Comparison of ENCODE assay signal across 26 mouse cellular contexts in genomic region chr6:57514035-57514374, GRCm38 (mm10). TPM values are rescaled to one million over a fixed set of nuclear protein-coding genes. Genes with fewer than 3 reads are reported as not detected.
DNase-seq lines count a peak whose midpoint lies in the region; ATAC-seq lines count a peak whose summit lies in the region.
"Had no signal": no experiment of that assay in that cellular context is flagged by ENCODE, and none has a peak within 500 bp of the region (broad histone marks: within the 10 kb centered on the region; RNA-seq: fewer than 3 reads in every experiment).

No protein-coding gene starts in this region.

- H3K9ac ChIP-seq in heart, embryonic 12.5 days = no peak overlapping the region
- H3K9ac ChIP-seq in liver, embryonic 13.5 days = no peak overlapping the region
- H3K9ac ChIP-seq in liver, embryonic 16.5 days (ENCODE audit: low read depth, low read length) = no peak overlapping the region
- H3K9ac ChIP-seq: embryonic facial prominence, embryonic 13.5 days; forebrain, embryonic 12.5 days; forebrain, embryonic 15.5 days; heart, embryonic 15.5 days; hindbrain, embryonic 13.5 days had no signal

- ATAC-seq in heart, embryonic 12.5 days (ENCODE audit: insufficient number of reproducible peaks, low FRiP score) = no peak
- ATAC-seq in liver, embryonic 13.5 days (ENCODE audit: low read depth) = peak; percentile 71
- ATAC-seq in liver, embryonic 16.5 days (ENCODE audit: low read depth) = peak; percentile 83
- ATAC-seq in frontal cortex, adult (ENCODE audit: low TSS enrichment) = no peak
- no peak for ATAC-seq in monocyte, adult 5-6 weeks (replicated peaks; ENCODE audit: insufficient number of reproducible peaks, low FRiP score, low TSS enrichment, poor library complexity, severe bottlenecking)
- ATAC-seq: activated CD4-positive, CD25-positive, alpha-beta regulatory T cell, adult 4 months; forebrain, embryonic 15.5 days; hindbrain, embryonic 16.5 days had no signal

- H3K9me3 ChIP-seq in heart, embryonic 12.5 days (replicated peaks) = no peaks in the 10 kb centered on the region
- H3K9me3 ChIP-seq in liver, embryonic 13.5 days (replicated peaks) = no peaks in the 10 kb centered on the region
- H3K9me3 ChIP-seq in liver, embryonic 16.5 days (replicated peaks; ENCODE audit: control insufficient read depth, low read length) = no peaks in the 10 kb centered on the region
- H3K9me3 ChIP-seq: embryonic facial prominence, embryonic 13.5 days; forebrain, embryonic 12.5 days; forebrain, embryonic 15.5 days; heart, embryonic 15.5 days; hindbrain, embryonic 10.5 days; hindbrain, embryonic 13.5 days had no signal

- H3K36me3 ChIP-seq in heart, embryonic 12.5 days = peaks cover 41% of the 10 kb centered on the region
- H3K36me3 ChIP-seq in liver, embryonic 13.5 days = no peaks in the 10 kb centered on the region
- H3K36me3 ChIP-seq in liver, embryonic 16.5 days (ENCODE audit: control insufficient read depth, insufficient read depth) = no peaks in the 10 kb centered on the region

- DNase-seq in heart, adult 11 months = peak; percentile 35
- no peak for DNase-seq in liver, embryonic 13.5 days
- DNase-seq in kidney, postnatal 36 days = no peak
- DNase-seq: adrenal gland, adult 8-10 months; adrenal gland, postnatal 25 days; cerebellum, adult 18-20 months; cerebellum, adult 9-10 months; cerebellum, postnatal 14 days; gastrocnemius, postnatal 10 days; gastrocnemius, postnatal 36 days; heart, postnatal 10 days; heart, postnatal 36 days had no signal

- H3K4me2 ChIP-seq in heart, embryonic 12.5 days = no peak overlapping the region
- no peak overlapping the region for H3K4me2 ChIP-seq in liver, embryonic 13.5 days
- H3K4me2 ChIP-seq in liver, embryonic 16.5 days (ENCODE audit: low read depth, low read length) = peak overlapping the region; percentile 20; the same call in 1 of the 2 replicates
- H3K4me2 ChIP-seq: embryonic facial prominence, embryonic 13.5 days; forebrain, embryonic 12.5 days; forebrain, embryonic 15.5 days; heart, embryonic 11.5 days; heart, embryonic 15.5 days; hindbrain, embryonic 13.5 days had no signal

- 69% methylated on average over 4 of the region's 4 CpGs for WGBS in heart, embryonic 12.5 days
- 58% methylated on average over 4 of the region's 4 CpGs for WGBS in liver, embryonic 13.5 days (ENCODE audit: insufficient replicate concordance)
- WGBS in liver, embryonic 16.5 days (ENCODE audit: insufficient replicate concordance) = 50% methylated on average over 4 of the region's 4 CpGs

- no peak overlapping the region for H3K27ac ChIP-seq in heart, embryonic 12.5 days (ENCODE audit: poor library complexity, severe bottlenecking)
- H3K27ac ChIP-seq in liver, embryonic 13.5 days = peak overlapping the region; percentile 35; the same call in 1 of the 2 replicates
- peak overlapping the region; percentile 86 for H3K27ac ChIP-seq in liver, embryonic 16.5 days (ENCODE audit: low read length)
- H3K27ac ChIP-seq: embryonic facial prominence, embryonic 13.5 days; forebrain, embryonic 12.5 days; forebrain, embryonic 15.5 days; heart, embryonic 15.5 days; hindbrain, embryonic 10.5 days; hindbrain, embryonic 13.5 days had no signal

- no peaks in the 10 kb centered on the region for H3K4me1 ChIP-seq in heart, embryonic 12.5 days (replicated peaks)
- H3K4me1 ChIP-seq in liver, embryonic 13.5 days (replicated peaks) = no peaks in the 10 kb centered on the region
- no peaks in the 10 kb centered on the region; the same call in 1 of the 2 replicates for H3K4me1 ChIP-seq in liver, embryonic 16.5 days (ENCODE audit: control insufficient read depth, low read depth, low read length)
- H3K4me1 ChIP-seq: embryonic facial prominence, embryonic 13.5 days; forebrain, embryonic 12.5 days; forebrain, embryonic 15.5 days; heart, embryonic 15.5 days; hindbrain, embryonic 10.5 days; hindbrain, embryonic 13.5 days had no signal

- H3K4me3 ChIP-seq in heart, embryonic 12.5 days = no peak overlapping the region
- H3K4me3 ChIP-seq in liver, embryonic 13.5 days (replicated peaks) = no peak overlapping the region
- H3K4me3 ChIP-seq in liver, embryonic 16.5 days (ENCODE audit: low read depth, low read length) = no peak overlapping the region
- H3K4me3 ChIP-seq: embryonic facial prominence, embryonic 13.5 days; erythroblast, embryonic 14.5 days; forebrain, embryonic 12.5 days; forebrain, embryonic 15.5 days; heart, embryonic 15.5 days; hindbrain, embryonic 10.5 days; hindbrain, embryonic 13.5 days had no signal

- H3K27me3 ChIP-seq in heart, embryonic 12.5 days (replicated peaks) = no peaks in the 10 kb centered on the region
- no peaks in the 10 kb centered on the region for H3K27me3 ChIP-seq in liver, embryonic 13.5 days
- H3K27me3 ChIP-seq in liver, embryonic 16.5 days (ENCODE audit: control insufficient read depth, insufficient read depth, low read depth, low read length) = no peaks in the 10 kb centered on the region
- H3K27me3 ChIP-seq: embryonic facial prominence, embryonic 13.5 days; forebrain, embryonic 12.5 days; forebrain, embryonic 15.5 days; heart, embryonic 15.5 days; hindbrain, embryonic 13.5 days had no signal

RNA-seq across cellular contexts. Expression of gene Ppm1k, which starts 21.3 kb away (rescaled TPM):
- 15.5 and 16.6 TPM in 2 replicates for polyA plus RNA-seq in heart, embryonic 12.5 days (2016; fragmentation: Nextera tagmentation; extraction: Ambion mirVana)
- polyA plus RNA-seq in liver, embryonic 13.5 days (2015; fragmentation: Nextera tagmentation; extraction: Ambion mirVana) = 2.5 and 2.7 TPM in 2 replicates
- polyA plus RNA-seq in liver, embryonic 16.5 days (2015; fragmentation: Nextera tagmentation; extraction: Ambion mirVana) = 6.4 and 6.6 TPM in 2 replicates
- 11.2 to 50.5 TPM (median 12.1 TPM) in 3 replicates for total RNA-seq in monocyte, adult 5-6 weeks (2017)
- polyA plus RNA-seq: erythroblast, embryonic 14.5 days had no signal

Comparison
In these comparisons a context has a peak if more than half of its experiments do, and no peak if none do; other contexts are left out.
1. ATAC-seq: peak in liver, embryonic 13.5 days (single experiment) and liver, embryonic 16.5 days (single experiment); none in heart, embryonic 12.5 days (single experiment), frontal cortex, adult (single experiment) and monocyte, adult 5-6 weeks (single experiment).